Mouse (Mus musculus): ENCODE measurements at regions not wholly inside any gene's neighbourhood (a gene's known extent, or its start where the extent isn't known, plus 50 kb on each side); places are given as distances from the start of the nearest gene placed in this dataset.

DNA sequence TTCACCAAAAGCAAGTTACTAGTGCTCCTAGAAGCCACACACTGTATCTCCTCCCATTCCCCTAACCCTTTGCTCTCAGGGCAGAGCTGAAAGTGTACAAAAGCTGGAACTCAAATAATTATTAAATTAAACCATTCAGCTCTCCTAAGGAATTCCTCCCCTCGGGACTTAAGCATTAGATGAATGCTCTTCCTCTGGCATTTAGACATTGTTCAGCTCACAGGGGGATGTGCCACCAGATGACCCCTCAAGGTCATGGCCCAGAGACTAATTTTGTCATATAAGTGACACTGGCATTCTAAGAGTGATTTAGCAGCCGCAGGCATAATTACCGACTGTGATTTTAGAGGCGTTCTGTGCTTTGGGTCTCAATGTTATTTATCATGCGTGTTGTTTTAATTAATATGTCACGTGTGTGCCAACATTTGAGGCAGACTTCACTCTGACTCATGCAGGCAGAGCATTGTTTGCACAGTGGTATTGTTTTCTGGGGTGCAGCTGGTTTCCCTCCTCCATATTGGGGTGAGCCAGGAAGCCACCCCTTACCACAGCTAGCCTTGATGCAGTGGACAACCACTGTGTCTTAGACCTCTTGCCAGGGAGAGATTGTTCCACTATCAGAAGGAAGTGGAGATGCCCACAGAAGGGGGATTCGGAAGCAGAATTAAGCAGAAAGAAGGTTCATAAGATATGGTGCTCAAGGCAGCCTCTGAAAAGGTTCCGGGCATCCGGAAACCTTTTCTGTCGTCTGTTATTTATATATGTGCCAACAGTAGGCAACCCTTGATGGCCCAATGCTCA lies 748.9 kb upstream of the Car8 start:
- Histone ChIP-seq H3K4me3 (ENCODE audit: low read depth, low read length) (no peak overlapping the region), H3K36me3 (replicated peaks) (no peaks in the 10 kb centered on the region)
- ATAC-seq (ENCODE audit: extremely low read depth, insufficient number of reproducible peaks, low FRiP score, poor library complexity, severe bottlenecking) = no peak

GRCm38 (mm10) chr4:8986394-8987091 lies 747.7 kb upstream of the Car8 start:
- TF ChIP-seq GATA2 (IDR thresholded peaks at IDR 0.05; ENCODE audit: borderline replicate concordance, low read depth, low read length) (no peak), CTCF (IDR thresholded peaks at IDR 0.05; ENCODE audit: low read depth, low read length) (no peak), POLR2AphosphoS5 (IDR thresholded peaks at IDR 0.05; ENCODE audit: insufficient replicate concordance, low read depth, low read length) (no peak), GATA1 (IDR thresholded peaks at IDR 0.05; ENCODE audit: borderline replicate concordance, low read length) (no peak), TAL1 (conservative IDR thresholded peaks at IDR 0.05; ENCODE audit: low read depth, low read length) (no peak)
- ATAC-seq (ENCODE audit: extremely low read depth, insufficient number of reproducible peaks, low FRiP score, poor library complexity, severe bottlenecking) (no peak), DNase-seq (ENCODE audit: low spot score) (no peak)
- H3K4me1 ChIP-seq (ENCODE audit: insufficient read depth, low read depth, low read length) = no peaks in the 10 kb centered on the region
- no peak overlapping the region for H3K4me3 ChIP-seq (ENCODE audit: low read depth, low read length)
- H3K9me3 ChIP-seq (replicated peaks) = no peaks in the 10 kb centered on the region
- H3K36me3 ChIP-seq (replicated peaks) = no peaks in the 10 kb centered on the region
- H3K27me3 ChIP-seq (ENCODE audit: insufficient read depth, low read length) = no peaks in the 10 kb centered on the region

More for the DNA sequence above, 748.9 kb upstream of the Car8 start:
- no peaks in the 10 kb centered on the region for H3K27me3 ChIP-seq (ENCODE audit: insufficient read depth, low read length)
- no peak for DNase-seq (ENCODE audit: low spot score)
- H3K9me3 ChIP-seq (replicated peaks) = no peaks in the 10 kb centered on the region
- no peak for TF ChIP-seq GATA2 (IDR thresholded peaks at IDR 0.05; ENCODE audit: borderline replicate concordance, low read depth, low read length)
- TF ChIP-seq CTCF (IDR thresholded peaks at IDR 0.05; ENCODE audit: low read depth, low read length) = no peak
- TF ChIP-seq TAL1 (conservative IDR thresholded peaks at IDR 0.05; ENCODE audit: low read depth, low read length) = no peak
- TF ChIP-seq GATA1 (IDR thresholded peaks at IDR 0.05; ENCODE audit: borderline replicate concordance, low read length) = no peak
- no peak for TF ChIP-seq POLR2AphosphoS5 (IDR thresholded peaks at IDR 0.05; ENCODE audit: insufficient replicate concordance, low read depth, low read length)
- no peaks in the 10 kb centered on the region for H3K4me1 ChIP-seq (ENCODE audit: insufficient read depth, low read depth, low read length)

GRCm38 (mm10) chr4:8984059-8984606 lies 745.3 kb upstream of the Car8 start:
- H3K4me1 ChIP-seq (ENCODE audit: insufficient read depth, low read depth, low read length) = no peaks in the 10 kb centered on the region
- no peaks in the 10 kb centered on the region for H3K9me3 ChIP-seq (replicated peaks)
- no peaks in the 10 kb centered on the region for H3K36me3 ChIP-seq (replicated peaks)
- ATAC-seq (ENCODE audit: extremely low read depth, insufficient number of reproducible peaks, low FRiP score, poor library complexity, severe bottlenecking) = no peak
- no peak for TF ChIP-seq GATA2 (IDR thresholded peaks at IDR 0.05; ENCODE audit: borderline replicate concordance, low read depth, low read length)
- no peak for TF ChIP-seq POLR2AphosphoS5 (IDR thresholded peaks at IDR 0.05; ENCODE audit: insufficient replicate concordance, low read depth, low read length)
- TF ChIP-seq GATA1 (IDR thresholded peaks at IDR 0.05; ENCODE audit: borderline replicate concordance, low read length) = no peak
- TF ChIP-seq CTCF (IDR thresholded peaks at IDR 0.05; ENCODE audit: low read depth, low read length) = no peak
- TF ChIP-seq TAL1 (conservative IDR thresholded peaks at IDR 0.05; ENCODE audit: low read depth, low read length) = no peak
- H3K4me3 ChIP-seq (ENCODE audit: low read depth, low read length) = no peak overlapping the region
- DNase-seq (ENCODE audit: low spot score) = no peak
- H3K27me3 ChIP-seq (ENCODE audit: insufficient read depth, low read length) = no peaks in the 10 kb centered on the region

DNA sequence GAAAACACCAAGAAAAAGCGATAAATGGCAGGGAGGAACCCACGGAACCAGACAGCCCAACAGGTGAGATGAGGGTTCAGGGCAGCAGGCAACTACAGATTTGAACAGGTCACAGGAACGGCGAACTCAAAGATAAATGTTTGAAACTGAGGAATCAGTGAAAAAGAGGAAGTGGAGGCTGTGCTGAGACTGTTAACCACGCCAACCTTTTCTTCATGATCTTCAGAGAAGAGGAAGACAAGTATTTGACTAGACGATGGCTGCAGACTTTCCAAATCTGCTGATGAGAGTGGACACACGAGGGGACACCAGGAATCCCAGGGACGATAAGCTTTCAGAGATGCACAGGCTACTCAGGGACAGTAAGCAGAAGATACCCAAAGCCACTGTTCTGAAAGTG lies 740.1 kb upstream of the Car8 start:
- Histone ChIP-seq H3K4me1 (ENCODE audit: insufficient read depth, low read depth, low read length) (no peaks in the 10 kb centered on the region), H3K9me3 (replicated peaks) (no peaks in the 10 kb centered on the region), H3K4me3 (ENCODE audit: low read depth, low read length) (no peak overlapping the region), H3K36me3 (replicated peaks) (no peaks in the 10 kb centered on the region), H3K27me3 (ENCODE audit: insufficient read depth, low read length) (no peaks in the 10 kb centered on the region)
- DNase-seq (ENCODE audit: low spot score) (no peak), ATAC-seq (ENCODE audit: extremely low read depth, insufficient number of reproducible peaks, low FRiP score, poor library complexity, severe bottlenecking) (no peak)
- TF ChIP-seq POLR2AphosphoS5 (IDR thresholded peaks at IDR 0.05; ENCODE audit: insufficient replicate concordance, low read depth, low read length) (no peak), GATA1 (IDR thresholded peaks at IDR 0.05; ENCODE audit: borderline replicate concordance, low read length) (no peak), TAL1 (conservative IDR thresholded peaks at IDR 0.05; ENCODE audit: low read depth, low read length) (no peak), CTCF (IDR thresholded peaks at IDR 0.05; ENCODE audit: low read depth, low read length) (no peak), GATA2 (IDR thresholded peaks at IDR 0.05; ENCODE audit: borderline replicate concordance, low read depth, low read length) (no peak)

DNA sequence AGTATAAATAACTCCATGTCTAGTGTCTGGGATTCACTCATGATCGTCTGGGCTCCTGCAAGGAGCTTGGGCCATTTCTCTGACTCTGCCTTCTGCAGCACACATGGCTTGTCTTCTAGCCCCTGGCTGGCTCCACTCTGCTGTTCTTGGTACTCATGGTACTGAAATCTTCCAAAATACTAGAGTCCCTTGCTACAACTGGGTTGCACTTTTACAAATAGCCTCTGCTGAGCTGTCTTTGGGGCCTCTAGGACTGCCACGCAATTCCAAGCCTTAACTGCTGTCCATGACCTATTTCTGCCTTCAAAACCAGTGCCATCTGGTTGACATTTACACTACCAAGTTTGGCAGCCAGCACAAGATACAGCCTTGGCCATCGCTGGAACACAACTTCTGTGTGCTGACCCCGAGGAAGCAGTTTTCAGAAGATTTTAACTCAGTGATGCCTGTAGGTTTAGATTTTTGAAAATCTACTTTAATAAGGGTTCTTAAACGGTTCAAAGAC lies 731.2 kb upstream of the Car8 start:
- TF ChIP-seq TAL1 (conservative IDR thresholded peaks at IDR 0.05; ENCODE audit: low read depth, low read length) (no peak), CTCF (IDR thresholded peaks at IDR 0.05; ENCODE audit: low read depth, low read length) (no peak), GATA1 (IDR thresholded peaks at IDR 0.05; ENCODE audit: borderline replicate concordance, low read length) (no peak), GATA2 (IDR thresholded peaks at IDR 0.05; ENCODE audit: borderline replicate concordance, low read depth, low read length) (no peak), POLR2AphosphoS5 (IDR thresholded peaks at IDR 0.05; ENCODE audit: insufficient replicate concordance, low read depth, low read length) (no peak)
- Histone ChIP-seq H3K27me3 (ENCODE audit: insufficient read depth, low read length) (no peaks in the 10 kb centered on the region), H3K4me3 (ENCODE audit: low read depth, low read length) (no peak overlapping the region), H3K36me3 (replicated peaks) (no peaks in the 10 kb centered on the region), H3K4me1 (ENCODE audit: insufficient read depth, low read depth, low read length) (no peaks in the 10 kb centered on the region), H3K9me3 (replicated peaks) (no peaks in the 10 kb centered on the region)
- ATAC-seq (ENCODE audit: extremely low read depth, insufficient number of reproducible peaks, low FRiP score, poor library complexity, severe bottlenecking) = no peak
- DNase-seq (ENCODE audit: low spot score) = no peak

GRCm38 (mm10) chr4:8968741-8969140 lies 729.9 kb upstream of the Car8 start:
- DNase-seq (ENCODE audit: low spot score) (no peak), ATAC-seq (ENCODE audit: extremely low read depth, insufficient number of reproducible peaks, low FRiP score, poor library complexity, severe bottlenecking) (no peak)
- Histone ChIP-seq H3K36me3 (replicated peaks) (no peaks in the 10 kb centered on the region), H3K27me3 (ENCODE audit: insufficient read depth, low read length) (no peaks in the 10 kb centered on the region), H3K9me3 (replicated peaks) (no peaks in the 10 kb centered on the region), H3K4me1 (ENCODE audit: insufficient read depth, low read depth, low read length) (no peaks in the 10 kb centered on the region), H3K4me3 (ENCODE audit: low read depth, low read length) (no peak overlapping the region)
- no peak for TF ChIP-seq GATA1 (IDR thresholded peaks at IDR 0.05; ENCODE audit: borderline replicate concordance, low read length)
